Mouse (Mus musculus): Measurements from ENCODE around the gene Elavl2.
A peak's percentile ranks its signal among the peaks of the same experiment; 100 is the strongest.

Elavl2 gene

DNA sequence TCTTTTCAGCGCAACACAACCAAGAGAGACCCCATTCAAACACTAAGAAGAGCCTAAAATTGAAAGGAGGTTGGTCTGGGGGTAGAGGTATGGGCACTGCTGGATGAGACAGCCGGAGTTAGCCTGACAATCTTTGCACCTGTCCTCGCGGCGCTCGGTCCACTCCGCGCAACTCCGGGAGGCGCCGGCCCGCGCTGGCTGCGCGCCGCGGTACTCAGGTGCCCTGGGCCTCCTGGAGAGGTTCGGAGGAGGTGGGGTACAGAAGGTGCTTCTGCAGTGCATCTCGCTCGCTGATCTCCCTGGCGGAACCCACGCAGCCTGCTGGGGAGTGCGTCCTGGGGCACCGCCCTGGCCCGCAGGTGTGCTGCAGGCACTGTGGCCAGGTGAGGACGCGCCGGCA, at the start of gene Elavl2:
Gene Elavl2, minus strand, starts transcription at position 363 of the 400 bp plus-strand sequence.
- peak; percentile 6 for DNase-seq (ENCODE audit: extremely low read depth, insufficient read length, low spot score)

DNA sequence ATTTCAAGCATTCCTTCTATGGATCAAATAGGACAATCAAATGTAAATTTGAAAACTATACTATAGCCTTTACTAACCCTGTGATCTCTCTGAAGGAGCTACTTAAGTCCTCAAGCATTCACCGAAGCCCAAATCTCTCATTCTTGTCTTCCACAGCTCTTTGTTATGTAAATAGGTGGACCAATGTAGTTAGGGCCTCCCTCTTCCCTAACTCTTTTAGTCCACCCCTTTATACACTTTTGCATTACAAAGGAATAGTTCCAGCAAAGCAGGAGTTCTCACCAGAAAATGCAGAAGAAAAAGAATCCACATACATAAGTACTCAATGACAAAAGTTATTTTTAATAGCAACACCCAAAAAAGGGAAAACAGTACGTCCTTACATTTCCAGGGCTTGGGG, 47.3 kb upstream of the Elavl2 start:
- no peak for DNase-seq (ENCODE audit: extremely low read depth, insufficient read length, low spot score)

DNA sequence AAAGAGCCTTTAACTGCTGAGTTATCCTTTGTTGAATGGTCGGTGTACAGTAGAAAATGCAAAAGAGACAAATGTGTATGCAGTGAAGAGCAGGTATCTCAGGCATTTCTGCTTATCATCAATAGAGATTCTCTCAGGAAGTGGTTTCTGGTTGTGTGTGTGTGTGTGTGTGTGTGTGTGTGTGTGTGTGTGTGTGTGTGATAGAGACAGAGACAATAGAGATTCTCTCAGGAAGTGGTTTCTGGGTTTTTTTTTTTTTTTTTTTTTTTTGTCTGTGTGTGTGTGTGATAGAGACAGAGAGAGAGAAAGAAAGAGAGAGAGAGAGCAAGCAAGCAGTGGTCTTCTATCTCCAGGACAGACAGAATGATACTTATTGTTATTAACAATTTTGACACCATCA, 15.0 kb upstream of the Elavl2 start:
- DNase-seq (ENCODE audit: extremely low read depth, insufficient read length, low spot score): no peak

DNA sequence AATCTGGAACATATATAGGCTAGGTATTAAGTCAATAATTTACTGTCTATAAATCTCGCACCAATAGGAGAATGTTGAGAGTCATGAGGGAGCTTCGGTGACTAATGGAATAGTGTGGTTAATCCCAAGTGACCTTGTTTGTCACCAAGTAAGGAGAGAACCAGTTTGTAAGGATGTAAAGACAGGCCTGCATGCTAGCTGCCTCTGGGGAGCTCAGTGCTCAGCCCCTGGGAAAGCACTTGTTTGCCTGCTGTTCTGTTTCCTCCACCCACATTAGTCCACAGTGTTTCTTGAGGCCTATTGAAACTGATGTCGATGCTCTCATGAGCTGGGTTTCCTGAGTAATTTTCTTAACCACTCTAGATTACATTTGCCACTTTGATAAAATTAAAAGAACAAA, 4.5 kb upstream of the Elavl2 start:
- DNase-seq (ENCODE audit: extremely low read depth, insufficient read length, low spot score): no peak

DNA sequence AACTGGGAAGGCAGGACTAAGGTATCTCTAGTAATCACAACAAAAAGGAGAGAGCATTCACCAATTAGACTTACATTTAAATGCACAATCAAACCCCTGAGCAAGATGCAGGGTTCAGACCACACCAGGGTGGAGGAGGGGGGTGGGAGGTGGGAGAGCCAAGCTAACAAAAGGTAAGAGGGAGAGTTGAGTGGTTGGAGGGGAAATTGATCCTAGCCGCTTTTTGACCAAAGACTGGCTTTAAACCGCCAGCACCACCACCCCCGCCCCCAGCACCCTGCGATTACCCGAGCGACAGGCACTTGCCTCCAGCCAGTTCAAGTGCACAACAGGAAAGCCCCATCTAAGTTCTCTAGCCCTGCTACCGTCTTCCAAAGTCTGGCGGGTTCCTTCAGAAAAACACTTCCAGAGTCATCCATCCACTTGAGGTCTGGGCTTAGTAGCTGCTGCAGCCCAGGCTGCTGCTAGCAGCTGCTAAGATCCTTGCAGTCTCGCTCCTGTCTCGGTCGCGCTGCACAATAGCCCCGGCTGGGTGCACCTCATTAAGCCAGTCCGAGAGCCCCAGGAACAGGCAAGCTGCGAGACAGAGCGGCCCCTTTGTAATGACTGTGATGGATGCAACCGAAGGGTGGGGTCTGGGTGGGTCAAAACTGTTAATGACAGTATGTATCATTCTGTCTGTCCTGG, 932 bp downstream of the Elavl2 start:
- DNase-seq (ENCODE audit: extremely low read depth, insufficient read length, low spot score): no peak

DNA sequence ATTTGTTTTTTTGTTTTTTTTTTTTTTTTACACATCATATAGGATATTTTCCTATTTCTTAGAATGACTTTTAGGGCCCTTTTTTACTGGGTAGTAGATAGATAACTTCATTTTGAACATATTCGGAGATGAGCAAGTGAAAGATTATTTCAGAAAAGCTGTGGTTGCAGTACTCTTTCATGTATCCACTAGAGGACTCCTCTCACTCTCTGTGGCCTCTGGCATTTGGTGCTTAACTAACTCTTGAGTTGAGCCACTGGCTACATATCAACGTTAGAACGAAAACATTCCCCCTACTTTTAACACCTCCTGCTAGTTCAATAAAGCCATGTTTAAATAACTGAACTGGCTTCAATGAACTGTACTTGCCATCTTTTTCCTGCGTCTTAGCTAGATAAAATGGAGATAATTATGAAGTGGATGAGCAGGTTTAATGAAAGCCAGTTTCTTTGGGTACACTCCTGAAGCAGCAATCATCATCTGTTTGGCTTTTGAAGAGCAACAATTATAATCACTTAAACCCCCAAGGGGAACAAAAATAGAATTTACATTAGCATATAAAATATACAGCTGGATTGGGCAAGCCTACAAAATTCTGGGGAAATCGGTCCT, 8.5 kb downstream of the Elavl2 start:
- DNase-seq (ENCODE audit: extremely low read depth, insufficient read length, low spot score): no peak

DNA sequence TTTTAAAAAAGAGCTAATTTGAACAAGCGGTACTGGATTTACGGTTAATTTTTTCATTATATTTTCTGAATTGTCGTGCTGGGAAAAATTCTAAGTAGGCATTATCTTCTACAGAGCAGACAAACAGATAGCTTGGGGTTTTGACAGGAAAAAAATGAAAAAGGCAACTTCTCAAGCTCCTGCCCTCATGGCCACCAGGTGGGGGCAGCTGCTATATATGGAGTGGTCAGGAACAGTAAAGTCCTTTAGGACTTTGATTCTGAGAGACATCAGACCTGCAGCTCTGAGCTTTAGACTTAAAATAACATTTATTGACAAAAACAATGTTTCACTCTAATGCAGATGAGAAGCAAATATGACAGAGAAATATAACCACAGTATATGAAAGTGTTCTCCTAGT, 12.9 kb downstream of the Elavl2 start:
- DNase-seq (ENCODE audit: extremely low read depth, insufficient read length, low spot score): no peak

DNA sequence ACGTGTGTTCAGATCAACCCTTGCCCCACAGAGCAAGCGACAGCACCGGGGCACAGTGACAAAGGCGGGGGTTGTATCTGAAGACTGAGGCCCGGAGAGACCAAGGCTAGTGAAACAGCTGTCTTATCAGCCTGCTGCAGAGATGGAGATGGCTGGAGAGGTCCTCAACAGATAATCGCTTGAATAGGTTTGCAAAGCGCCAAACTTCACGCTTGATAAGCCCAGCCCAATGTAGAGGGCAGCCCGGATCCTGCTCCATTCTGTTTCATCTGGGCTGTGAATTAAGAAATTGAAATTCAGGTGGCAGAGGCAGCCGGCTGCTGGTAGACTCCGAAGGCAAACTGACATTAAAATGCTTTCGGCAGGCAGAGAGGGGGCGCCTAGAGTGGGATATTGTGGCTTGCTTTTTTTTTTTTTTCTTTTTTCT, 19.4 kb downstream of the Elavl2 start:
- no peak for DNase-seq (ENCODE audit: extremely low read depth, insufficient read length, low spot score)

DNA sequence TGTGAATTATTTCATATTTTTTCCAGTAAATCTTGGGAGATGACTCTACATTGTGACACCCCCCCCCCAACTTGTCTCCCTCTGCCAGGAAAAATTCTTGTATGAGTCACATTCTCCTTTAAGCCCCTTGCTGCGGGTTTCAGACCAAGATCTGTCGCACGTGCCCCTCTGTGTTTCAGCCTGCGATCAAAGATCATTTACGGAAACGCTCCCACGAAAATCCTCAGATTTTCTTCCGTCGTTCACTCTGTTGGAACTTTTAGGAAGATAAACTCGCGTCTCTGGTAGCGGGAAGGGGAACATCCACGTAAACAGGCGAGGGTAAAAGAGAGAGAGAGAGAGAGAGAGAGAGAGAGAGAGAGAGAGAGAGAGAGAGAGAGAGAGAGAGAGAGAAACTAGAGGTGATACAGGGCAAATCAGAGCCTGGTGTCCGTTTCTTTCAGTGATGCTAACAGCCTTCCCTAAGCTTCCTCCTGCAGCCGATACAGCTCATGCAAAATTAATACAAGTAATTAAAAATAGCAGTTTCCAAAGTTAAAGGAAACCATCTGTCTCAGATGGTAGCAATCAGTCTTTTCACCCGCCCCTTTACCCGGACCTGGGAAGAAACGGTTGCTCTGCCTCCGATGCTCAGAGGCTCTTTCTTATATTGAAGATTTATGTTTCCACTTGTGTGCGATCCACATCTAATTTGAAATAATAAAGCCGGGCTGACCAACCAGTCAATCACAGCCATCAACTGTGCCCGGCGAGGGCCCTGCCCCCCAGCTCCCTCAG, 20.1 kb downstream of the Elavl2 start:
- DNase-seq (ENCODE audit: extremely low read depth, insufficient read length, low spot score): no peak

DNA sequence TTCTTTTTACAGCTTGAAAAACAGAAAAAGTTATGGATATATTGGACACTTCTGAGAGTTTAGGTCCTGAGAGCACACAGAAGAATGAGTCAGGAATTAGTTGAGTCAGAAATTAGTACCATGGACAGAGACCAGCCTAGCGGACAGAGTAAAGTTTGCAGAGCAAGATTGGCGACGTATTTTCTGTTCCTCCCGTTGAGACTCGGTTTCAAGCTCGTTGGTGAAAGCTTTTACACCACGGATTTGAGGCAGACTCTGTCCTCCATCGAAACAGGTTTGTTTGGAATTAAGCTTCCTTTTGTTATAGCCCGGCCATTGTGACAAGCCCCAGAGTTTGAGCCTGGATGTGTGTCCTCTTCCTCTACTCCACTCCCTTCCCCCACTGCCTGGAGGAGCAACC, 21.0 kb downstream of the Elavl2 start:
- DNase-seq (ENCODE audit: extremely low read depth, insufficient read length, low spot score): no peak

DNA sequence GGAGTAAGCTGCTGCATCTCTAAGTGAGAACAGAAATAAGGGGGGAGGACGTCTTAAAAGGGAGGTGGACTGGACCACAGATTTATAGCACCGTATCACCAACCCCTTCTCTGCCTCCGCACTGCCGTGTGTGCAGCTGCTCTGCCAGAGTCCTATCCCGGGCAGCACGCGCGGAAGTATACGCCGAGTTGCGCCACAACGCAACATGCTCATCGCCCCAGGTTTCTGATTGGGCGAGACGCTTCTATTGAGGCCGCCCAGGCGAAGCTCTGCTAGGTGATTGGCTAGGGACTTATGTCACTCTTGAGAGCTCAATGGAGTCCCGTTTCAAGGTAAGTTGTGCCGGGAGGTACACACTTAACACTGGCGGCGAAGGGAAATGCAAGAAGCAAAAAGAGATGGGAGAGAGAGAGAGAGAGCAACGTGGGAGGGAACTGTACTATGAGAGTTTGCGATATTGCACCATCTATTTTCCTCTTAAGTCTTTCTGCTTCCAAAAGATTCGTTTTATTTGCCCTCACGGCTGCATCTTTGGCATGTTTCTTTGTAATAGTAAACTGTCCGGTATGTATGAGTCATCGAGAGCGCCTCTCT, 24.2 kb downstream of the Elavl2 start:
- DNase-seq (ENCODE audit: extremely low read depth, insufficient read length, low spot score): peak; percentile 93

DNA sequence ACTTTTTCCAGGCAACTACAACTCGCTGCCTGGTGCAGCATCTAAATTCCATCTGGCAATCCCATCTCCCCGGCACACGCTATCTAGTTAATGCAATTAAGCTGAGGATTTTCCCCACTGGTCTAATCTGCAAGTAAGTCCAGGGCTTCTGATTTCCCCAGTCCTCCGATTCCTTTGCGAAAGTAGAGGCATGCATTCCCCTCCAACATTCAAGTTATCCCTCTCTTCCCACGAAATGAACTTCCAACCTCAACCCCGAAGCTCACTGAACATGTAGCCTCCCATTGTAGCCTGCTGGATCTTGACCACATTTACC, 25.3 kb downstream of the Elavl2 start:
- DNase-seq (ENCODE audit: extremely low read depth, insufficient read length, low spot score): no peak

DNA sequence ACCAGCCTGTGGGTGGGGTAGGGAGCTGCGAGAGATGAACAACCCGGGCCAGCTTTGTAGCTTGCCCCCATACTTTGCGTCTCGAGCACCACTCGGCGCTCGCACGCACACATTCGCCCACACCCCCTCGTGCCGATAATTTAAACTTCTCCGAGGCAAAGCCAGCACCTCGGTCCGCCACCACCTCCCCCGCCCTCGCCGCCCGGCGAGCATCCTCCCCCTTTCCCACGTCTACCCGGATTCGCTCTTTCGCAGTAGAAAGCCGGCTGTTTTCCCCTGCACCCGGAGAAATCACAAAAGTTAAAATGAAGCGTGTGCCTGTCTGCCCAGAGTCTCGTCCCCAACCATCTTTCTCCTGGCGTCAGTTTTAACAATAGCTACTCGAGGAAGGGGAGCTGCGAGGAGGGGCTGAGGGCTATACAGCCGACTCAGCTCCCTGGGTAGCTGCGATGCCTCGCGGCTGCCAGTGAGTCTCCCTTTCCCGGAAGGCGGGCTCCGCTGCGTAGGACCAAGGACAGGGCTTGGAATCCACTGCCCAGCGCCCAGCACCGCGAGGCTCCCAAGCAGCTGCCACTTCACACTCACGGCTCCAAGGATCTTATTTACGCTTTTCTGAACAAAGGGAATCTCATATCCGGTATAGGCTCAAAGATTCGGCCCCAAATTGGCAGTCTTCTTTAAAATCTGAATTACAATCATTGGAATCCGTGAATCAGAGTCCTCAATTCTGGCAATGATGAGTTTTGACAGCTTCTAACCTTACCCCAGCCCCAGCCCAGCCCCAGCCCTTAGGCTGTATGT, 25.8 kb downstream of the Elavl2 start:
- no peak for DNase-seq (ENCODE audit: extremely low read depth, insufficient read length, low spot score)

DNA sequence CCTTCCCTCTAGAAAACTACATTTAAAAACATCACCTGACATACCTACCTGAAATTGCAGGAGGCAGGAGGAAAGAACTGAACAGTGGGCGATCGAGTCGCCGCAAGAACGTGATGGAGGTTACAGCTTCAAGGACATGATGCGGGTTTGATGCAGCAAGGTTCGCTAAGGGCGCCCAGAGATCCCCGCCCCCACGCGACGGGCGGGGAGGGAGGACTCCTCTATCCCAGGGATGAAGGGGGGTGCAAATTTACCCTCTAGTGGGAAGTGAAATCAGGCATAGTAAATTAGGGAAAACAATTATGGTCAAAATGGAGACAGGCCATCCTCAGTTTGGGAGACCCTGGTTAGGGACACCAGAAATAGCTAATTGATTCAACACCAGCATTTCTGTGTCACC, 27.7 kb downstream of the Elavl2 start:
- DNase-seq (ENCODE audit: extremely low read depth, insufficient read length, low spot score): no peak

DNA sequence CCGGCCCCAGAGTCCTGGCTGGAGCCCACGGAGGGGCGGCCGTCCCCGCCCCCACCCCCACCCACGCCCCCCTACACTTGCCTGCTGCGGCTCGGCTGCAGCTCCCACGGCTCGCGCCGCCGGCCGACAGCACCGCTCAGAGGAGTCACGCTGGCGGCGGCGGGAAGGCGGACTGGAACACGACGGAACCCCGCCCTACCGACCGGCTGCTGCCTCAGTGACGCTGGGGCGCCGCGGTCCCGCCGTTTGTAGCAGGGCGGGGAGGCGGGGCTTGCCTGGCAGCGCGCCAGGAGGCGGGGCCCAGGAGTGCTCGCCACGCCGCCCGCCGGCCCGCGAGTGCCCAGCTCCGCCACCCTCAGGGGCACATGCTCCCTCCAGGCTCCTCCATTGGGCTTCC, 28.8 kb downstream of the Elavl2 start:
- no peak for DNase-seq (ENCODE audit: extremely low read depth, insufficient read length, low spot score)

DNA sequence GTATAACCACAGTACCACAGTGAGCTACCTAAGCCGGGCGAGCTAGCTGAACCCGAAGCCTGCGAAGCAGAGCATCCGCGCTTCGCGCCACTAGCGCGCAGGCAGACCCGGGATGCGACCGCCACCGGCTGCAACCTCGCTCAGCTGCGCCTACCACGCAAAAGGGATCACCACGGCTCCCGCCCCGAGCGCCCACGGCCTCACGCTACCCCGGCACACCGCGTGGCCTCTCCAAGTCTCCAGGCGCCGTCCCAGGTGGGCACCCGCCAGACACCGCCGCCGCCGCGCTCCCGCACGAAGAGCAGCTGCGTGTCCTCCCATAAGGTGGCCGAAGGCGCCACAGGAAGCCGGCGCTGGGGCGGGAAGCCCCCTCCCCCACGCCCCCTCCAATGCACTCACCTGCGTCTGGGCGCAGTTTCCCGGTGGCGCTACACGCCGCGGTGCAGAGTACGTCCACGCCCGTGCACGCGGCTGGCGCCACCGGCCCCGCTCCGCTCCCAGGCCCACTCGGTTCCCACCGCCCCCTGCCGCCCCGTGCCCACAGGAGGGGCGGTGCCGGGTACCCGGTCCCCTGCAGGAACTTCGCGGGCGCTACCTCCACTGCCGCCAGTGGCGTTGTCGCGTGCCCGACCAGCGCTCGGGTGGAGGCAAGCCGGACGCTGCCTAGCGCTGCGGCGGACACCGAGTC, 29.3 kb downstream of the Elavl2 start:
- DNase-seq (ENCODE audit: extremely low read depth, insufficient read length, low spot score): no peak

DNA sequence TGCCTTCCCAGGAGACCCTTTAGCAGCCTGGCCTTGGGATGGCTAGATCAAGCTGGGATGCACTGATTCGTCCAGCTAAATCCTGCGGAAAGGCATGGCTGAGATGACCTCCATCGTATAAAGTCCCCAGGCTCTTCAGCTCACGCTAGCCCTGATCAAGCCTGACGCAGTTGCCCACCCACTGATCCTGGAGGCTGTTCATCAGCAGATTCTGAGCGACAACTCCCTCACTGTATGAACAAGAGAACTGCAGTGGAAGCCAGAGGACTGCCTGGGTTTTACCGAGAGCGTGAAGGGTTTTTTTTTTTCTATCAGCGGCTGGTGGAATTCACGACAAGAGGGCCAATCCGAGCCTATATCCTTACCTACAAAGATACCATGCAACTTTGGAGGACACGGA, 35.3 kb downstream of the Elavl2 start:
- no peak for DNase-seq (ENCODE audit: extremely low read depth, insufficient read length, low spot score)

DNA sequence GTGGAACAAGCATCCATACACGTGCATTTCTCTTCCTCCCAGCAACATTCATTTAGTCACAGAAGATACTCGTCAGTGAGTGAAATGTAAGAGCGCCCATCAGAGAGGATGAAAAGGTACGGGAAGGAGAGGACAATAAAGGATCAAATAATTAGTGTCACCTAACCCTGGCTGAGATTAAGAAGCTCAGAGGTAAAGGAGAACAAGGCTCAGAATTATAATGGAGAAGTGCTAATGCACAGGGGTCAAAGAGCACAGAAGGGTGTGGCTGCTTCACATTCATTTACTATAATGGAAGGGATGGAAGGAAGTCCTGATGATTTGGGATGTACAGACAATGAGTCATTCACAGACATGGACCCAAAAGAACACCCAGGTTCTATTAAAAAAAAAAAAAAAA, 36.6 kb downstream of the Elavl2 start:
- no peak for DNase-seq (ENCODE audit: extremely low read depth, insufficient read length, low spot score)

DNA sequence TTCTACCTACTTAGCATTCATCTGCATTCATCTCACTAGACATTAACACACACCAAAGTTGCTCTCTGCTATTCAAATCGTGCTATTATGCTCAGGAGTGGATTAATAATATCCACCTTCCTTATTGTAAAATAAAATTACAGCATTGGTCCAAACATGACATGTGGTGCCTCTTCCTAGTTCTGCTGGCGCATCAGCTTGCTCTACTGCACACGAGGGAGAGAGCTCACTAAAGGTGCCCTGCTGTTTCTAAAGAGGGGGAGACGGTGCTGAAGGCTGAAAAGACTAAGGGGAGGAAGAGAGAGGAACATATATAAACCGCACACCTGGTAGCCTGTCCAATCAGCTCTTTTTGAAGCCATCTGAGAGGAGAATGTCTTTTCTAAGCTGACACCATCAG, 38.1 kb downstream of the Elavl2 start:
- DNase-seq (ENCODE audit: extremely low read depth, insufficient read length, low spot score): no peak

DNA sequence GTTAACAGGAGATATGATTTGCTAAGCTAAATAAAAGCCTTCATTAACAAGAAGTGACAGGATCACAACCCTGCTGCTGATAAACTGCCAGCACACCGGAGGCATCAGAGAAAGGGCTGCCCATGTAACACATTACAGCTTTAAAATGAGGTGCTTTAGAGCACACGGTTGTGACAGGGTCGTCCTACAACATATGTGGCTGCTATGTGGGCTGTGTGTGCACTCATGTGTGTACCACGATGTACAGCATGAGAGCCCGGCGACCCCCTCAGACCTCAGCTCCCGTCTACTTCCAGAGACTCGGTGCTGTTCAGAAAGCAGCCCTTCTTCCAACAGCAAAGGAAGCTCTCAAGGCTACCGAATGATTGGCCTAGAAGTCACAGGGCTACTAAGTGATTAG, 47.4 kb downstream of the Elavl2 start:
- DNase-seq (ENCODE audit: extremely low read depth, insufficient read length, low spot score): no peak

All from 3134 (cell line).